Mouse (Mus musculus): Measurements from ENCODE around the gene Gpbp1l1. TPM values are rescaled to one million over a fixed set of nuclear protein-coding genes. Genes with fewer than 3 reads are reported as not detected.

Gpbp1l1 gene
- polyA plus RNA-seq, 1 experiment: 32.6 TPM

- Histone ChIP-seq H3K4me3 (replicated peaks; ENCODE audit: extremely low read depth, low read depth, low read length) (peak overlapping the region; percentile 91), H3K4me1 (ENCODE audit: control insufficient read depth, insufficient read depth, low read length) (peaks cover 5% of the 10 kb centered on the region)
- no peak for DNase-seq
- TF ChIP-seq POLR2A (IDR thresholded peaks at IDR 0.05; ENCODE audit: borderline replicate concordance, extremely low read depth, low read depth, low read length): no peak
- TF ChIP-seq CTCF (IDR thresholded peaks at IDR 0.05; ENCODE audit: insufficient read depth, low read length): no peak
- WGBS: 2% methylated on average over 15 of the region's 15 CpGs
Observed at GRCm38 (mm10) chr4:116558151-116558882, 859 bp downstream of the Gpbp1l1 start.

DNA sequence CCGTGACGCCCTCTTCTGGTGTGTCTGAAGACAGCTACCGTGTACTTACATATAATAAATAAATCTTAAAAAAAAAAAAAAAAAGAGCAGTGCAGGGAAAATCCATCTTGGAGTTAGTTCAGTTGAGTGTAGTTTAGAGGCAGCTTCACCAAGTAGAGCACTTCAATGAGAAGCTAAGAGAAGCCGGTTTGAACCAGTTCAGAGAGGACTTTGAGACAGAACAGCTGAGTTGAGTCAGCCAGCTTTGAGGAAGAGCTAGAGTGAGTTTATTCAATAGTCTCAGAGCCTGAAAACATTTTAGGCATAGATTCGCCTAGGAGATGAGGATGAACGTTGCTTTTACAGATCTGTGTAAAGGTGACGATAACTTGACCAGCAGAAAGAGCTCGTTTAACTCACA is 38.3 kb downstream of the Gpbp1l1 start:
- 80% methylated on average over 8 of the region's 8 CpGs for WGBS
- DNase-seq: no peak
- Histone ChIP-seq H3K4me1 (ENCODE audit: control insufficient read depth, insufficient read depth, low read length) (0 out of 2 replicates have a peak, but pooled peaks cover 4% of the 10 kb centered on the region), H3K4me3 (replicated peaks; ENCODE audit: extremely low read depth, low read depth, low read length) (no peak overlapping the region)
- no peak for TF ChIP-seq POLR2A (IDR thresholded peaks at IDR 0.05; ENCODE audit: borderline replicate concordance, extremely low read depth, low read depth, low read length)
- TF ChIP-seq CTCF (IDR thresholded peaks at IDR 0.05; ENCODE audit: insufficient read depth, low read length): no peak

DNA sequence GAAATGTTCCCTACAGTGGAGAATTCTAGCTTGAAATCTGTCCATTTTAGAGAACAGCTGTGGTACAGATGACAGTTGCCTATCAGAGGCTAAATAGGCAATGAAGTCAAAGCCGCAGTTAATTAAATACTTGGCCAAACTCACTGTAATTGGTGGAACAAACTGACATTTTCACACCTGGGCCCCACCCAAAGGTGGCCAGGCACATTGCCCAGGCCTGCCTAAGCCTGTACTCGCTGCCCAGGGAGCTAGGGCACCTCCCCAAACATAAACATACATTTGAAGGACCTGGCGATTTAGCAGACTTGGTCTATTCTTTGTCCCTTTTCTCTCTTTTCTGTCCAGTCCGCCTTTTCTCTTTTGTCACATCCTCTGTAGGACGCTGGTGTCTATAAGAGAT is 38.9 kb downstream of the Gpbp1l1 start, which contains the start of gene Ccdc17:
Ccdc17 (plus strand) TSS at position 276 of the 400 bp plus-strand sequence.
- Histone ChIP-seq H3K4me3 (replicated peaks; ENCODE audit: extremely low read depth, low read depth, low read length) (peak within 1 kb of the TSS; percentile 80), H3K4me1 (ENCODE audit: control insufficient read depth, insufficient read depth, low read length) (0 out of 2 replicates have a peak, but pooled peaks cover 4% of the 10 kb centered on the region)
- WGBS: 24% methylated on average over 5 of the region's 5 CpGs
- no peak for TF ChIP-seq CTCF (IDR thresholded peaks at IDR 0.05; ENCODE audit: insufficient read depth, low read length)
- TF ChIP-seq POLR2A (IDR thresholded peaks at IDR 0.05; ENCODE audit: borderline replicate concordance, extremely low read depth, low read depth, low read length): no peak
- DNase-seq: peak; percentile 24

DNA sequence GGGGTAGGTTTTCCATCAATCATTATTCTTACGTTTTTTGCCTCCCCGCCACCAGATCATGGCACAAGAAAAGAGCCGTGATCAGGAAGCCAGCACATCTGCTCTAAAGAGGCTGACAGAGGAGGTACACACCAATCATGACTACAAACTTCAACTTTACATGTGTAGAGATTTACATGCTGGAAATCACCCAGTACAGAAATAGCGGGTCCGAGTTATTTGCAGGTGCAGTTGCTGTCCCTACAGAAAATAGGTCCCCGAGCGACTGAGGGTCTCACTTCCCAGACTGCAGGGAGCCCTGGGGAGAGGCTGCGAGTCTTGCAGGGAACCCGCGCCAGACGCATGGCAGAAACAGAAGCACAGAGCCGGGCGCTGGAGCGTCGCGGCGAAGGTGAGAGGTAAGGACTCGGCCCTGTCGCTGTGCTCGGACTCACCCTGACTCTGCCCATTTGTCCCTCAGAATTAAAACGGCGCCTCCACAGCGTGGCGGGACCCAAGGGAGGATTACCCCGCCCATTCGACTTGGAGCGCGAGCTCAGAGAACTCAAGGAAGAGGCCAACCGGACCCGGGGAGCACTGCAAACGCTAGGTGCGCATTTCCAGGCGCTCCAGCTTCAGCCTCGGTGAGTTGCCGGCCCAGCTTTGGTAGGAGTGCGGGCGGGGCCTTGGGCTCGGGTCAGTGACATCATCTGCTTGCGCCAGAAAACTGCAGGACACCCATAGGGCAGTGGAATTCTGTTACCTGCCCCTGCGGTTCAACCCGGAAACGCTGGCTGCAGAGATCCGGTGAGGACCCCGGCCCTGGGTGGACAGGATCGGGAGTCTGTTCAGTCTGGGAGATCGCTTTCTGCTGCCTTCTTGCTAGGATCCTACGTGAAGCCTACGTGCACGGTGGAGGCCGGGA is 39.8 kb downstream of the Gpbp1l1 start:
- Histone ChIP-seq H3K4me3 (replicated peaks; ENCODE audit: extremely low read depth, low read depth, low read length) (peak overlapping the region; percentile 80), H3K4me1 (ENCODE audit: control insufficient read depth, insufficient read depth, low read length) (0 out of 2 replicates have a peak, but pooled peaks cover 4% of the 10 kb centered on the region)
- peak; percentile 79 for TF ChIP-seq POLR2A (IDR thresholded peaks at IDR 0.05; ENCODE audit: borderline replicate concordance, extremely low read depth, low read depth, low read length)
- no peak for TF ChIP-seq CTCF (IDR thresholded peaks at IDR 0.05; ENCODE audit: insufficient read depth, low read length)
- WGBS: under 1% methylated on average over 50 of the region's 50 CpGs
- peak; percentile 89 for DNase-seq

DNA sequence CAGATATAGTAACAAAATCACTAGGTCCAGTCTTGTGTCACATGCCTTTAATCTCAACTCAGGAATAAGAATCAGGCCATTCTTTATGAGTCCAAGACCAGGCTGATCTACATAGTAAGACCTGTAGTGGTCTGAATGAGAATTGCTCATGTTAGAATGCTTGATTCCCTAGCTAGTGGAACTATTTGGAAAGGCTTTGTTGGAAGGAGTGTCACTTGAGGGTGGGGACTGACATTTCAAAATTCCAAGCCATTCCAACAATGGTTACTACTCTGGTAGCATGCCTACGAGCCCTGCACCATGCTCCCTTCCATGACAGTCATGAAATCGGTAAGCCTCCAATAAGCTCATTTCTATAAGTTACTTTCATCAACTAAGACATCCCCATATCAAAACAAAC is 55.2 kb downstream of the Gpbp1l1 start:
- Histone ChIP-seq H3K4me3 (replicated peaks; ENCODE audit: extremely low read depth, low read depth, low read length) (no peak overlapping the region), H3K4me1 (ENCODE audit: control insufficient read depth, insufficient read depth, low read length) (no peaks in the 10 kb centered on the region)
- WGBS: 96% methylated on average over 2 of the region's 2 CpGs
- DNase-seq: no peak
- TF ChIP-seq CTCF (IDR thresholded peaks at IDR 0.05; ENCODE audit: insufficient read depth, low read length) (no peak), POLR2A (IDR thresholded peaks at IDR 0.05; ENCODE audit: borderline replicate concordance, extremely low read depth, low read depth, low read length) (no peak)

DNA sequence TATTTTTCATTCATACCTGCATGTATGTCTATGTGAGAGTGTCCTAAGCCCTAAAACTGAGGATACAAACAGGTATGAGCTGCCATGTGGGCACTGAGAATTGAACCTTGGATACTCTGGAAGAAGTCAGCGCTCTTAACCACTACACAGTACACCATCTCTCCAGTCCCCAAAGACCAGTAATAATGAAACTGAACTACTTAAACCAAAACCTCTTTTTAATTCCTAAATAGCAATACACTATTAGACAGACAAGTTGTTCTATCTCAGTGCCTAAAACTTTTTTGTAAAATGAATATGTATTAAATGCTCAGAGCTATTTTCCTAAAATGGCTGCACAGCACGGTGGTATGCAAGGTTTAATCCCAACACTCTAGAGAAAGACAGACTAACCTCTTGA is 57.8 kb downstream of the Gpbp1l1 start:
- DNase-seq: no peak
- WGBS: 95% methylated on average over 2 of the region's 2 CpGs
- TF ChIP-seq POLR2A (IDR thresholded peaks at IDR 0.05; ENCODE audit: borderline replicate concordance, extremely low read depth, low read depth, low read length) (no peak), CTCF (IDR thresholded peaks at IDR 0.05; ENCODE audit: insufficient read depth, low read length) (no peak)

DNA sequence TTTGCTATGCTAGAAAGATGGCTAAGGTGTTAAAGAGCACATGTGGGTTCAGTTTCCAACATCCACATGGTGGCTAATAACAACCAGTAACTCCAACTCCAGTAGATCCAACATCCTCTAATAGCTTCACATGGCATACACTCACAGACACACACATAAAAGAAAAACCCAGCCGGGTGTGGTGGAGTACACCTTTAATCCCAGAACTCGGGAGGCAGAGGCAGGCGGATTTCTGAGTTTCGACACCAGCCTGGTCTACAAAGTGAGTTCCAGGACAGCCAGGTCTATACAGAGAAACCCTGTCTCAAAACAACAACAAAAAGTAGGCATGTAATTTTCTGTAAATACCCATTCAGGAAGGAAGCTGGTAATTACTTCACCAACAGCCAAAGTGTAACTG is 67.4 kb downstream of the Gpbp1l1 start:
- Histone ChIP-seq H3K4me1 (ENCODE audit: control insufficient read depth, insufficient read depth, low read length) (peaks cover 6% of the 10 kb centered on the region), H3K4me3 (replicated peaks; ENCODE audit: extremely low read depth, low read depth, low read length) (no peak overlapping the region)
- 92% methylated on average over 4 of the region's 4 CpGs for WGBS
- TF ChIP-seq POLR2A (IDR thresholded peaks at IDR 0.05; ENCODE audit: borderline replicate concordance, extremely low read depth, low read depth, low read length): no peak
- no peak for DNase-seq

More for the DNA sequence above, 57.8 kb downstream of the Gpbp1l1 start:
- Histone ChIP-seq H3K4me1 (ENCODE audit: control insufficient read depth, insufficient read depth, low read length) (no peaks in the 10 kb centered on the region), H3K4me3 (replicated peaks; ENCODE audit: extremely low read depth, low read depth, low read length) (no peak overlapping the region)

- peaks cover 6% of the 10 kb centered on the region for H3K4me1 ChIP-seq (ENCODE audit: control insufficient read depth, insufficient read depth, low read length)
- DNase-seq: peak; percentile 68
- TF ChIP-seq CTCF (IDR thresholded peaks at IDR 0.05; ENCODE audit: insufficient read depth, low read length) (no peak), POLR2A (IDR thresholded peaks at IDR 0.05; ENCODE audit: borderline replicate concordance, extremely low read depth, low read depth, low read length) (no peak)
- WGBS: under 1% methylated on average over 53 of the region's 53 CpGs
- H3K4me3 ChIP-seq (replicated peaks; ENCODE audit: extremely low read depth, low read depth, low read length): peak overlapping the region; percentile 75
Observed at GRCm38 (mm10) chr4:116626658-116627358, 69.3 kb downstream of the Gpbp1l1 start.

DNA sequence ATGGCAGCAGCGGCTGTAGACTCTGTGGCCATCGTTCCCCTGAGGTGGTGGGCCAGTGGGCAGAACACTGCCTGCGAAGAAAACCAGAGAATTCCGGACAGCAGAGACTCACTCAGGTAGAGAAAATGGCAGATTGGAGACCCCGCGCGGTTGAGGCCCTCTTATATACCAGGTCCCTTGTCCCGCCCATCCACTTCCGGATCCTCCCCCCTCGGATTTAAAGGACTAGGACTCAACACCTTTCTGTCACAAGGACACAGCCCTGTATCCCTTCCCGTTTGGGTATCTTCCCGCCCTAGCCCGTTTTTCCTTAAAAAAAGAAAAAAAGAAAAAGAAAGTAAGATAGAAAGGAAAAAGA is 69.9 kb downstream of the Gpbp1l1 start:
- DNase-seq: peak; percentile 92
- 0% methylated on average over 13 of the region's 13 CpGs for WGBS
- Histone ChIP-seq H3K4me3 (replicated peaks; ENCODE audit: extremely low read depth, low read depth, low read length) (peak overlapping the region; percentile 75), H3K4me1 (ENCODE audit: control insufficient read depth, insufficient read depth, low read length) (peaks cover 6% of the 10 kb centered on the region)
- TF ChIP-seq CTCF (IDR thresholded peaks at IDR 0.05; ENCODE audit: insufficient read depth, low read length): no peak
- TF ChIP-seq POLR2A (IDR thresholded peaks at IDR 0.05; ENCODE audit: borderline replicate concordance, extremely low read depth, low read depth, low read length): peak; percentile 86
